Mouse (Mus musculus): ENCODE results near the gene Dnajc14. TPM values are rescaled to one million over a fixed set of nuclear protein-coding genes. Genes with fewer than 3 reads are reported as not detected.
A peak's percentile ranks its signal among the peaks of the same experiment; 100 is the strongest.

Gene Dnajc14
- total and polyA plus RNA-seq, 3 experiments = 25.3 to 33.7 (median 32.6) TPM

DNA sequence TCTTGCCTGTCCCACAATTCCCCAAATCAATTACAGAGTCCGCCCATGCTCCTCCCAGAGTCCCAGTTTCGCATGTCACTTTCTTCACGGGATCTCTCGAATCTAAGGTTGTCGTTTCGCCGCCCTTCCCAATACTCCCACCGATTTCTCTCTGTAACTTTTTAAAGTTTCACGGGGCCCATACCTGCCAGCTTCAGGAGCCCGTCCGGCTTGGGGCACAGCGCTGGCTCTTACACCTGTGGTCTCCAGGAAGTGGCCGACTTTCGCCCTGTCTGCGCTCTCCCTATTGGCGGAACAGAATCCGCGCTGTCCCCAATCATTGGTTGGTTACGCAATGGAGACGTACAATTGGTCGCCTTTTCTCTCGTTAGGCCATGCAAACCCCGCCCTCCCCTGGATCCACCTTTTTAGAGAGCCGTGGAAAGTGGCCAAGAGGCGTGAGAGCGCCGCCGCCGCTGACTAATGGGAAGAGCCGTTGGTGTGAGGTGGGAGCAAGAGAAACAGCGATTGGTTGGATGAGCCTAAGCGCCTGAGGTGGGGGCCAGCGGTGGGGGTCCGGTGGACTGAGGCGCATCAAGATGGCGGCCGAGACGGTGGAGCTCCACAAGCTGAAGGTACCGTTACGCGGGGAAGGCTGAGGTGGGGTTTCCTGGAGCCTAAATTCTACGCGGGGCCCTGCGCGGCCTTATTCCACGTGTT is 17.6 kb downstream of the Dnajc14 start, which contains the start of gene Ormdl2:
Gene Ormdl2, minus strand, starts transcription at position 288 of the 699 bp plus-strand sequence.
- Histone ChIP-seq H3K9ac (ENCODE audit: insufficient read depth, low read depth) (peak within 1 kb of the TSS; percentile 88), H3K4me3 (replicated peaks in 1 of 3; ENCODE audit: low read depth in 2 of 3, low read length in 2 of 3, poor library complexity in 1 of 3) (peak within 1 kb of the TSS; percentile 77 to 96 (median 82)), H3K36me3 (replicated peaks in 1 of 2; ENCODE audit: control insufficient read depth in 1 of 2, insufficient read depth in 1 of 2, low read length in 1 of 2) (peaks cover 25 to 63% of the 10 kb centered on the region in 2 experiments), H3K4me1 (ENCODE audit: control insufficient read depth in 1 of 2, insufficient read depth in 2 of 2) (peaks cover 0 to 28% of the 10 kb centered on the region in 2 experiments; a peak in 2 of 4 replicates), H3K79me2 (replicated peaks; ENCODE audit: control insufficient read depth, extremely low read depth, insufficient read depth, poor library complexity, severe bottlenecking) (peaks cover 48% of the 10 kb centered on the region), H3K9me3 (replicated peaks; ENCODE audit: low read length) (no peaks in the 10 kb centered on the region), H3K27me3 (replicated peaks) (no peaks in the 10 kb centered on the region), H3K27ac (ENCODE audit: insufficient read depth, low read depth) (peak within 1 kb of the TSS; percentile 6; the same call in 1 of the 2 replicates), H3K4me2 (ENCODE audit: insufficient read depth, low read depth, poor library complexity, severe bottlenecking) (peak within 1 kb of the TSS; percentile 95)
- dilution Hi-C loops (cut with MboI; ENCODE audit: extremely low pct_ligation_motif_present, extremely low pct_unique_long_range_greater_than_20kb, low sequenced_read_pairs) (no loop called here), in situ Hi-C loops (cut with MboI; ENCODE audit: low pct_ligation_motif_present, low pct_unique_long_range_greater_than_20kb, low sequenced_read_pairs) (loop anchor here (5.0 kb wide), 1 partner anchor 49 kb away; no protein-coding TSS in a partner anchor)
- no peak for TF ChIP-seq ZC3H11A (IDR thresholded peaks at IDR 0.05; ENCODE audit: low read depth, low read length)
- TF ChIP-seq NELFE (IDR thresholded peaks at IDR 0.05; ENCODE audit: low read depth, low read length) = peak; percentile 52; the same call in 1 of the 2 replicates
- no peak for TF ChIP-seq SMC3 (IDR thresholded peaks at IDR 0.05; ENCODE audit: low read depth, low read length)
- TF ChIP-seq UBTF (IDR thresholded peaks at IDR 0.05; ENCODE audit: low read depth, low read length) = no peak
- no peak for TF ChIP-seq RCOR1 (conservative IDR thresholded peaks at IDR 0.05; ENCODE audit: low read depth, low read length)
- peak; percentile 50; the same call in 1 of the 2 replicates for TF ChIP-seq MEF2A (IDR thresholded peaks at IDR 0.05; ENCODE audit: borderline replicate concordance, low read depth, low read length)
- TF ChIP-seq TCF12 (IDR thresholded peaks at IDR 0.05; ENCODE audit: low read depth, low read length) = peak; percentile 88
- TF ChIP-seq ELF1 (IDR thresholded peaks at IDR 0.05; ENCODE audit: low read depth, low read length) = peak; percentile 94
- no peak for TF ChIP-seq ETS1 (conservative IDR thresholded peaks at IDR 0.05; ENCODE audit: low read depth, low read length)
- TF ChIP-seq IRF4 (IDR thresholded peaks at IDR 0.05; ENCODE audit: low read depth, low read length) = no peak; the same call in 1 of the 2 replicates
- peak; percentile 100 for TF ChIP-seq MAZ (IDR thresholded peaks at IDR 0.05; ENCODE audit: low read depth, low read length)
- TF ChIP-seq POLR2AphosphoS2 (IDR thresholded peaks at IDR 0.05; ENCODE audit: low read depth, low read length) = peak; percentile 92
- peak; percentile 74; the same call in 1 of the 2 replicates for TF ChIP-seq ZMIZ1 (IDR thresholded peaks at IDR 0.05; ENCODE audit: low read depth, low read length)
- TF ChIP-seq TBP (conservative IDR thresholded peaks at IDR 0.05; ENCODE audit: low read depth, low read length) = 0 out of 2 replicates have a peak, but pooled peaks have one; percentile 57
- no peak for TF ChIP-seq MAFK (IDR thresholded peaks at IDR 0.05; ENCODE audit: insufficient replicate concordance, low read length)
- peak; percentile 75; the same call in 1 of the 2 replicates for TF ChIP-seq KAT2A (IDR thresholded peaks at IDR 0.05; ENCODE audit: insufficient replicate concordance, low read length)
- TF ChIP-seq USF1 (IDR thresholded peaks at IDR 0.05; ENCODE audit: low read depth, low read length) = no peak
- TF ChIP-seq CHD2 (IDR thresholded peaks at IDR 0.05; ENCODE audit: low read length) = peak; percentile 96
- no peak for TF ChIP-seq GABPA (IDR thresholded peaks at IDR 0.05; ENCODE audit: insufficient replicate concordance, low read depth, low read length)
- TF ChIP-seq JUN (IDR thresholded peaks at IDR 0.05; ENCODE audit: insufficient read depth, low read depth, low read length) = no peak
- TF ChIP-seq HCFC1 (IDR thresholded peaks at IDR 0.05; ENCODE audit: low read depth, low read length) = peak; percentile 81
- TF ChIP-seq EP300 (IDR thresholded peaks at IDR 0.05; ENCODE audit: low read length) = no peak
- no peak for TF ChIP-seq PAX5 (IDR thresholded peaks at IDR 0.05; ENCODE audit: low read length)
- TF ChIP-seq NRF1 (IDR thresholded peaks at IDR 0.05; ENCODE audit: low read depth, low read length) = peak; percentile 62
- no peak for TF ChIP-seq BHLHE40 (IDR thresholded peaks at IDR 0.05; ENCODE audit: low read depth, low read length)
- TF ChIP-seq USF2 (conservative IDR thresholded peaks at IDR 0.05; ENCODE audit: low read depth, low read length) = no peak; the same call in 1 of the 2 replicates
- TF ChIP-seq POLR2A (IDR thresholded peaks at IDR 0.05; ENCODE audit: low read depth, low read length) = peak; percentile 81
- no peak for TF ChIP-seq RAD21 (IDR thresholded peaks at IDR 0.05; ENCODE audit: low read depth, low read length)
- peak; percentile 30; the same call in 1 of the 2 replicates for TF ChIP-seq MYC (IDR thresholded peaks at IDR 0.05; ENCODE audit: low read depth, low read length)
- TF ChIP-seq MAX (IDR thresholded peaks at IDR 0.05; ENCODE audit: low read length) = no peak; the same call in 1 of the 2 replicates
- TF ChIP-seq ZKSCAN1 (IDR thresholded peaks at IDR 0.05; ENCODE audit: borderline replicate concordance, low read depth, low read length) = no peak
- TF ChIP-seq E2F4 (IDR thresholded peaks at IDR 0.05; ENCODE audit: insufficient replicate concordance, low read depth, low read length) = no peak
- TF ChIP-seq SIN3A (IDR thresholded peaks at IDR 0.05; ENCODE audit: low read length) = peak; percentile 42
- peak; percentile 72; the same call in 1 of the 2 replicates for TF ChIP-seq MXI1 (IDR thresholded peaks at IDR 0.05; ENCODE audit: low read depth, low read length)
- no peak for TF ChIP-seq ZNF384 (IDR thresholded peaks at IDR 0.05; ENCODE audit: low read depth, low read length)
- TF ChIP-seq JUND (conservative IDR thresholded peaks at IDR 0.05; ENCODE audit: low read depth, low read length) = no peak
- TF ChIP-seq CTCF (conservative IDR thresholded peaks at IDR 0.05 in 1 of 2, IDR thresholded peaks at IDR 0.05 in 1 of 2; ENCODE audit: low read depth in 2 of 2, low read length in 2 of 2) = no peak
- TF ChIP-seq CHD1 (IDR thresholded peaks at IDR 0.05; ENCODE audit: low read depth, low read length) = no peak
- peak; percentile 100 for DNase-seq (ENCODE audit: extremely low read depth)
